Mouse (Mus musculus) intestine, postnatal 0 days (tissue): ENCODE measurements around the gene Olfr1216. TPM values are rescaled to one million over a fixed set of nuclear protein-coding genes. Genes with fewer than 3 reads are reported as not detected.
"Not testable (repeated sequence)": the region's sequence is repeated elsewhere in the genome, so short reads cannot be mapped to it uniquely, and the experiment has no call there.

ENCODE experiments used
- ATAC-seq: fragments of 200-750 bp; cut with Nextera tagmentation; 2 replicates; pipeline ENCODE4 v1.8.0; 2017; ENCODE audit warnings: mild to moderate bottlenecking, moderate TSS enrichment, moderate library complexity
- H3K27ac ChIP-seq: fragments of 300-500 bp; sonication (generic); 2 replicates; pipeline ENCODE4 v1.5.1; 2014; ENCODE audit warnings: mild to moderate bottlenecking, low read depth, low read length, moderate library complexity
- H3K27me3 ChIP-seq: fragments of 300-500 bp; sonication (generic); replicated peaks from 2 replicates; pipeline ENCODE4 v1.6.1; 2014; ENCODE audit warnings: low read length, mixed read lengths; ENCODE audit not compliant: control insufficient read depth, insufficient read depth
- H3K36me3 ChIP-seq: fragments of 300-500 bp; sonication (generic); 2 replicates; pipeline ENCODE4 v1.6.1; 2014; ENCODE audit warnings: mild to moderate bottlenecking, moderate library complexity; ENCODE audit not compliant: control insufficient read depth, insufficient read depth
- H3K4me1 ChIP-seq: fragments of 300-500 bp; sonication (generic); replicated peaks from 2 replicates; pipeline ENCODE4 v1.6.1; 2014; ENCODE audit warnings: antibody characterized with exemption, low read length, mixed read lengths; ENCODE audit not compliant: control insufficient read depth, insufficient read depth
- H3K4me2 ChIP-seq: fragments of 300-500 bp; sonication (generic); replicated peaks from 2 replicates; pipeline ENCODE4 v1.6.1; 2014; ENCODE audit warnings: low read depth, mild to moderate bottlenecking, moderate library complexity
- H3K4me3 ChIP-seq: fragments of 300-500 bp; sonication (generic); 2 replicates; pipeline ENCODE4 v1.5.1; 2014; ENCODE audit warnings: low read depth, low read length
- H3K9ac ChIP-seq: fragments of 300-500 bp; sonication (generic); 2 replicates; pipeline ENCODE4 v1.6.1; 2014; ENCODE audit warnings: mild to moderate bottlenecking, low read depth, low read length
- H3K9me3 ChIP-seq: fragments of 300-500 bp; sonication (generic); 2 replicates; pipeline ENCODE4 v1.6.1; 2016; ENCODE audit warnings: mixed run types; ENCODE audit not compliant: control insufficient read depth
- CTCF ChIP-seq: sonication (generic); IDR thresholded peaks from 2 replicates; pipeline ENCODE4 v1.5.1; 2016; ENCODE audit warnings: low read depth, mild to moderate bottlenecking, control low read depth, antibody characterized with exemption, moderate library complexity
- WGBS: fragments of 180-500 bp; shearing (Covaris S2); extraction: QIAGEN DNeasy Blood & Tissue Kit; methylation state at CpG from one replicate; pipeline ENCODE4 v1.1.7; 2014; 5-methylcytosine and 5-hydroxymethylcytosine counted together
- polyA plus RNA-seq: library from polyadenylated mRNA; unstranded; fragments of >200 nt; fragmentation: Nextera tagmentation; extraction: Ambion mirVana; gene quantifications from 2 replicates; pipeline ENCODE4 v1.2.1, GENCODE M21; 2015

Olfr1216 gene
- polyA plus RNA-seq: not detected in 2 replicates

DNA sequence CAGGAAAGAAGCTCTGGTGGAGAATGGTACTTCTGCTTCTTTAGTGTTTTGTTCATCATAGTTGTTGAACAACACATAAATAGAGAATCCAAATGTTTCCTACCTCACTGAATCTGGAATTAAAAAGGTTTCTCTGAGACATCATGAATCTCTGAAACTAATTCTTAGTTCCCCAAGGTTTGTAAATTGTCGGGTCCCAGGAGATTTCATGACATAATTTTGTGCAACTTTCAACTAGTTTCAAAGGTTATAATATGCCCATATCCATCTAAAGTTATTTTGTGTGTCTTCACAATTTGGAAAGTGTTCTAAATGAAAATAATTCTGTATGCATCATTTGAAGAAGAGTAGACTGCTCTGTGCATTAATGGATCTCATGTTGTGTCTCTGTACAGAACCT lies at the start of gene Olfr1216:
Olfr1216 (minus strand) TSS at position 101 of the 400 bp plus-strand sequence.
- no peak within 1 kb of the TSS for H3K4me2 ChIP-seq
- WGBS: 82% methylated on average over 1 of the region's 1 CpGs

DNA sequence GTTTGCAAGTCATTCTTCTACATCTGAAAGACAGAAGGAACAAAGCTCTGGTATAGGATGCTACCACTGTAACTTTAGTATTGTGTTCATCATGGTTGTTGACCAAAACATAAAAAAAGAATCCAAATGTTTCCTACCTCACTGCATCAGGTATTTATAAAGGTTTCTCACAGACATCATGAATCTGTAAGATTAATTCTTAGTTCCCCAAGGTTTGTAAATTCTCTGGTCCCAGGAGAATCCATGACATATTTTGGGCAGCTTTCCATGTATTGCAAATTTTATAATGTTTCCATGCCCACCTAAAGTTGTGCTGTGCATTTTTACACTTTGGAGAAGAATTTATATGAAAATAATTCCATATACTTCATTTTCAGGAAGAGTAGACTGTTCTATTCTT lies 42.9 kb upstream of the Olfr1216 start, which contains the start of gene Olfr1218:
Olfr1218 (minus strand) TSS at position 101 of the 400 bp plus-strand sequence.
- H3K27me3 ChIP-seq: no peaks in the 10 kb centered on the region
- ATAC-seq: no peak
- no peaks in the 10 kb centered on the region for H3K4me1 ChIP-seq
- H3K4me3 ChIP-seq: no peak within 1 kb of the TSS
- H3K9me3 ChIP-seq: no peaks in the 10 kb centered on the region
- no peak within 1 kb of the TSS for H3K4me2 ChIP-seq
- no peaks in the 10 kb centered on the region for H3K36me3 ChIP-seq
- H3K27ac ChIP-seq: no peak within 1 kb of the TSS
- no peak for TF ChIP-seq CTCF
- no peak within 1 kb of the TSS for H3K9ac ChIP-seq

More for the DNA sequence above, at the start of gene Olfr1216:
- Histone ChIP-seq H3K9ac (no peak within 1 kb of the TSS), H3K27me3 (no peaks in the 10 kb centered on the region), H3K27ac (no peak within 1 kb of the TSS), H3K9me3 (no peaks in the 10 kb centered on the region), H3K36me3 (no peaks in the 10 kb centered on the region), H3K4me3 (no peak within 1 kb of the TSS), H3K4me1 (no peaks in the 10 kb centered on the region)
- TF ChIP-seq CTCF: no peak
- no peak for ATAC-seq

DNA sequence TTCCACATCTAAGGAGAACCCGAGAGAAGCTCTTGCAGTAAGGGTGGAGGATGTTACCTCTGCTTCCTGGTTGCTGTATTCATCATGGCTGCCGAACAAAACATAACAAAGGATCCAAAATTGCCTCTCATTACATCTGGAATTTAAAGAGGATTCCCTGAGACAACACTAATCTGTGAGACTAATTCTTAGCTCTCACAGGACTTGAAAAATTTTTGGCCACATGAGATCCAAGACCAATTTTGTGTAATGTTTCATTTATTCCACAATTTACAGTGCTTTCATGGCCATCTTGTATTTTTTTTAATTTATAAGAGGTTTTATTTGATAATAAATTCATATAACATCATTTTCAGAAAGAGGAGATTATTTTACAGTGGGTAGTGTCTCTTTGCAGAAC lies 13.8 kb upstream of the Olfr1216 start, which contains the start of gene Olfr1217:
Olfr1217 (minus strand) TSS at position 101 of the 400 bp plus-strand sequence.
- H3K9ac ChIP-seq: no peak within 1 kb of the TSS
- no peak within 1 kb of the TSS for H3K4me3 ChIP-seq
- no peak for ATAC-seq
- no peaks in the 10 kb centered on the region for H3K4me1 ChIP-seq
- 65% methylated on average over 2 of the region's 2 CpGs for WGBS
- no peaks in the 10 kb centered on the region for H3K9me3 ChIP-seq
- no peak within 1 kb of the TSS for H3K27ac ChIP-seq
- no peak within 1 kb of the TSS for H3K4me2 ChIP-seq
- no peaks in the 10 kb centered on the region for H3K27me3 ChIP-seq
- H3K36me3 ChIP-seq: no peaks in the 10 kb centered on the region
- no peak for TF ChIP-seq CTCF

DNA sequence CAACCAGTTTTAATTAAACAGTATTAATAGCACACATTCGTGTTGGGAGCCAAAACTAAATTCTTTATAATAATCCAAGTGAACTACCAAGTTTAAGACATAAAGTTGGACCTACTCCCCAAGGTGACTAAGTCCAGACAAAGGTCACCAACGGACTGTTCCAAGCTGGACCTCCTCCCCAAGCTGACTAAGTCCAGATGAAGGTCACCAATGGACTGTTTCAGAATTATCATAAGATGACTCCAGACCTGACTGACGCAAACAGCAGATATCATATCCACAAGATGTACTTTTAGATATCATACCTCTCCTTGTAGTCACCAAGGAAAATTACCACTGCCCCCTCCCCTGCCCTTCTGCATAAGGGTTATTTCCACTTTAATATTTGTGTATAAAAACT lies 3.3 kb upstream of the Olfr1216 start:
- 65% methylated on average over 3 of the region's 3 CpGs for WGBS
- not testable (repeated sequence) for H3K27me3 ChIP-seq, H3K9ac ChIP-seq, H3K4me1 ChIP-seq, H3K27ac ChIP-seq, H3K4me2 ChIP-seq, ATAC-seq, H3K9me3 ChIP-seq, H3K36me3 ChIP-seq, H3K4me3 ChIP-seq

DNA sequence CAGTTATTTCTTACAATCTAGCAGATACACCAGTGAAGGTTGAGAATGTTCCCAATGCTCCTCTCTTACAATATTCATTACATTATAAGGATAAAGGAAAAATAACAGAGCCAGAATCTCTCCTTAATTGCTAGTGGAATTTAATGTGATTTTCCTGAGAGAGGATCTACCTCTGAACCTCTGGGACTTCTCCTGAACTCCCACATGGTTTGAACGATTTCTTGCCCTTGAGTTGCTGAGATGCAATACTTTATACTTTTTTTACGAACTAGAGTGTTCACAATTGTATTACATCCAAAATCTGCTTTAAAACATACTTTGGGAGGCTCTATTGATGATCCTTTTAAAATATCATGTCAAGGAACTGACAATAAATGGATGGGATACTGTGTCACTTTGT lies 11.3 kb downstream of the Olfr1216 start, which contains the start of gene Olfr1215:
Olfr1215 (minus strand) TSS at position 101 of the 400 bp plus-strand sequence.
- Histone ChIP-seq H3K27me3 (no peaks in the 10 kb centered on the region), H3K36me3 (no peaks in the 10 kb centered on the region), H3K9me3 (no peaks in the 10 kb centered on the region), H3K9ac (no peak within 1 kb of the TSS), H3K27ac (no peak within 1 kb of the TSS), H3K4me1 (no peaks in the 10 kb centered on the region), H3K4me2 (no peak within 1 kb of the TSS), H3K4me3 (no peak within 1 kb of the TSS)
- no peak for TF ChIP-seq CTCF
- ATAC-seq: no peak
- WGBS: 74% methylated on average over 2 of the region's 2 CpGs

DNA sequence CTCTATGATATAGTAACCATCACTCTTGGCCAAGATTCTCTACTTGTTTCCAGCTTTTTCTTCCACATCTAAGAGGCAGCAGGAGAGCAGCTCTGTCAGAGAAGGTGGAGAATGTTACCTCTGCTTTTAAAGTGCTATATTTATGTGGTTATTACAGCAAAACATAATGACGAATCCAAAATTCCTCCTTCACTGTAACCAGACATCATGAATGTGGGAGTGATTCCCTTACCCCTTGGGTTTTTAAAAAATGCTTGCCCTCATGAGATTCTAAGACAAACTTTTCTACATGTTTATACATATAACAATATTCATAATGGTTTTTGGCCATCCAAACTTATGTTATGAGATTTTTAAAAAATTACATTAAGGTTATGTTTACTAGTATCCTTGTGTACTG lies 25.6 kb downstream of the Olfr1216 start, which contains the start of gene Olfr1214:
Olfr1214 (minus strand) TSS at position 101 of the 400 bp plus-strand sequence.
- no peaks in the 10 kb centered on the region for H3K36me3 ChIP-seq
- no peak for ATAC-seq
- WGBS: 76% methylated on average over 1 of the region's 1 CpGs
- H3K27ac ChIP-seq: no peak within 1 kb of the TSS
- H3K4me2 ChIP-seq: no peak within 1 kb of the TSS
- no peaks in the 10 kb centered on the region for H3K27me3 ChIP-seq
- no peak for TF ChIP-seq CTCF
- H3K4me3 ChIP-seq: no peak within 1 kb of the TSS
- H3K4me1 ChIP-seq: no peaks in the 10 kb centered on the region
- H3K9ac ChIP-seq: no peak within 1 kb of the TSS
- no peaks in the 10 kb centered on the region for H3K9me3 ChIP-seq

DNA sequence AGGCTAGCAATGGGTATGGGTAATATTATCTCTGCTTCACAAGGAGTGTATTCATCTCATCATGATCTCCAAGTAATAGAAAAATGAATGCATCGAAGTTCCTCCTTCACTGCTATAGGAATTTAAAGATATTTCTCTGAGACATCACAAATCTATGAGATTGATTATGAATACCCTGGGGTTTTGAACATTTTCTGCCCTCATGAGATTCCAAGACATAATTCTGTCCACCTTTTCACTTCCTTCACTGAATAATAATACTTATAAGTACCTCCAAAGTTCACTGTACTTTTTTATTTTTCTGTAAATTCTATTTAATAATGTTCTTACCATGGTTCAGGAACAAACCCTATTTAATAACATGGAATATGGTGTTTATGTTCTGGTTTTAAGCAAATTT lies 38.0 kb downstream of the Olfr1216 start, which contains the start of gene Gm13762:
Gm13762 (minus strand) TSS at position 101 of the 400 bp plus-strand sequence.
- Histone ChIP-seq H3K36me3 (no peaks in the 10 kb centered on the region), H3K4me2 (no peak within 1 kb of the TSS), H3K4me3 (no peak within 1 kb of the TSS), H3K4me1 (no peaks in the 10 kb centered on the region), H3K27me3 (no peaks in the 10 kb centered on the region), H3K27ac (no peak within 1 kb of the TSS), H3K9me3 (no peaks in the 10 kb centered on the region), H3K9ac (no peak within 1 kb of the TSS)
- 78% methylated on average over 1 of the region's 1 CpGs for WGBS
- ATAC-seq: no peak
- TF ChIP-seq CTCF: no peak

Other genes with a start within 250 kb of the Olfr1216 start
- not detected in 2 replicates for gene Olfr1200, start 247.9 kb downstream of the Olfr1216 start, polyA plus RNA-seq
- gene Olfr1201, start 225.3 kb downstream of the Olfr1216 start, polyA plus RNA-seq: not detected in 2 replicates
- gene Olfr1202, start 203.8 kb downstream of the Olfr1216 start, polyA plus RNA-seq: not detected in 2 replicates
- not detected in 2 replicates for gene Olfr1205, start 188.6 kb downstream of the Olfr1216 start, polyA plus RNA-seq
- gene Olfr1204, start 169.0 kb downstream of the Olfr1216 start, polyA plus RNA-seq: not detected in 2 replicates
- gene Olfr1206, start 155.1 kb downstream of the Olfr1216 start, polyA plus RNA-seq: not detected in 2 replicates
- not detected in 2 replicates for gene Olfr1208, start 116.0 kb downstream of the Olfr1216 start, polyA plus RNA-seq
- not detected in 2 replicates for gene Olfr1209, start 103.2 kb downstream of the Olfr1216 start, polyA plus RNA-seq
- gene Olfr1211, start 80.2 kb downstream of the Olfr1216 start, polyA plus RNA-seq: not detected in 2 replicates
- gene Olfr1212, start 64.4 kb downstream of the Olfr1216 start, polyA plus RNA-seq: not detected in 2 replicates
- gene Gm13762, start 38.1 kb downstream of the Olfr1216 start, polyA plus RNA-seq: not detected in 2 replicates
- gene Olfr1214, start 25.7 kb downstream of the Olfr1216 start, polyA plus RNA-seq: not detected in 2 replicates
- gene Olfr1215, start 11.4 kb downstream of the Olfr1216 start, polyA plus RNA-seq: not detected in 2 replicates
- gene Olfr1217, start 13.7 kb upstream of the Olfr1216 start, polyA plus RNA-seq: not detected in 2 replicates
- gene Olfr1218, start 42.8 kb upstream of the Olfr1216 start, polyA plus RNA-seq: not detected in 2 replicates
- gene Olfr1219, start 65.2 kb upstream of the Olfr1216 start, polyA plus RNA-seq: not detected in 2 replicates
- gene Olfr1220, start 88.5 kb upstream of the Olfr1216 start, polyA plus RNA-seq: not detected in 2 replicates
- gene Olfr1221, start 98.9 kb upstream of the Olfr1216 start, polyA plus RNA-seq: not detected in 2 replicates
- gene Olfr1222, start 114.7 kb upstream of the Olfr1216 start, polyA plus RNA-seq: not detected in 2 replicates
- not detected in 2 replicates for gene Olfr1223, start 133.2 kb upstream of the Olfr1216 start, polyA plus RNA-seq
- not detected in 2 replicates for gene Olfr1224-ps1, start 145.8 kb upstream of the Olfr1216 start, polyA plus RNA-seq
- gene Olfr1225, start 156.3 kb upstream of the Olfr1216 start, polyA plus RNA-seq: not detected in 2 replicates
- not detected in 2 replicates for gene Olfr1226, start 181.7 kb upstream of the Olfr1216 start, polyA plus RNA-seq
- not detected in 2 replicates for gene Olfr1228, start 235.7 kb upstream of the Olfr1216 start, polyA plus RNA-seq